Mouse (Mus musculus) liver, embryonic 14.5 days (tissue): Measurements from ENCODE around the gene Epsti1.

ENCODE experiments used
- CTCF ChIP-seq: IDR thresholded peaks from 2 replicates; pipeline ENCODE4 v1.5.1; 2016; ENCODE audit warnings: antibody characterized with exemption, low read depth, control low read depth
- EP300 ChIP-seq: IDR thresholded peaks from 2 replicates; pipeline ENCODE4 v1.6.1; 2016; ENCODE audit warnings: antibody characterized with exemption, low read depth

- TF ChIP-seq CTCF = no peak
- TF ChIP-seq EP300 = no peak
These were observed 17.1 kb upstream of the Epsti1 start for GRCm38 (mm10) chr14:77886941-77887340.
